Mouse (Mus musculus) neural tube, embryonic 10.5 days (tissue): Measurements from ENCODE around the gene Adamtsl1.

Experiments used
- DNase-seq: peaks from one replicate; pipeline ENCODE4 v3.0.0-alpha.2; 2017; ENCODE audit warnings: low spot score; ENCODE audit errors: extremely low spot score

The Adamtsl1 gene

DNA sequence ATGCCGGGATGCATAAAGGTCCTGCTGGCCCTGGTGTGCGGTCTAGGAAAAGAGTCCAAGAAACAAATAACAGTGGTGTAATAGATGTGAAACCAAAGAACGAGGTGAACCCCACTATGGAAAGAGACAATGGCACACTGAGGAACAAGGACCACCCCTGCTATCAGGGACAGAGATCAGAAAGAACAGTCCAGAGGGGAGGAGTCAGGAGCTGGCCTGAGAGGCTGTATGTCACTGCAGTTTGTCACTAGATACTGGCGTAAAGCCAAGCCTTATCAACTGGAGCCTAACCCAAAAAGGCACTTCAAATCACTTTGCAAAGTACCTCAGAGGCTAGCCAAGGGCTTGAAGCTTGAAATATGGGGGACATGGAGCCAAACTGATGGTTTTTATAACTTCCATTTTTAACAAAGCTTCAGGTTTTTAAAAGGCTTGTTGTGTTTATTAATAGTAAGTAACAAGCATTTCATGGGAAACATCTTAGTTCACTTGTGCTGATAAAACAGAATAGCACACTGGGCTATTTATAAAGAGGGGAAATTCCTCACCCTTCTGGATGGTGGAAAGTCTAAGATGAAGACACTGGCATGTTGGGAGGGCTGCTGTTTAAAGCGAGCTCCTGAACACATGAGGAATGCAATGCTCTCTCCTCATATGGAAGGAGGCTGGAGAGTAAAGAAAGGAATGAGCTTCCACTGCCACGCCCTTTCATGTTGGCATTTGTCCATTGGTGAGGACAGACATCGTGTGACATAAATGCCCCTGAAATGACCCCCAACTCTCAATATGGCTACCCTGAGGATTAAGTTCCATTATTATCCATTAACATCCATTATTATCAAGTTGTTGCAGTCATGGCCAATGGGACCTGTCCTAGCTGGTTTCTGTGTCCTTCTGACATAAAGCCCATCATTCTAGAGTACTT lies 797.1 kb downstream of the Adamtsl1 start:
- DNase-seq = no peak

DNA sequence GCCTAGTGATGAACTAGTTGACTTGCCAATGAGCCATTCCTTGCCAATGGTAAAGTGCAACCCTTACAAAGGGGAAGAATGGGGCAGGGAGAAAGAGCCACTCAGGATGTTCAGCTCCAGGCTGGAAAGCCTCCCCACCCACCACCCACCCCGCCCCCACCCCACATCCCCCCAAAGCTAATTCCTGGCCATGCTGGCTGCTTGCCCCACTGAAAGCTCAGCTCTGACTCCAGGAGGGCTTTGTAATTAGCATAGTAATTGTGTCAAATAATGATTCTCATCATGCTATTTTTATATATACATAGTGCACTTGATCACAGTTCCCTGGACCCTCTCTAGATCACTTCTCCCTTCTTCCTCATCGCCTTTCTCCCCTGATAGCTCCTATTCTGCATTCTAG lies 798.4 kb downstream of the Adamtsl1 start:
- no peak for DNase-seq

DNA sequence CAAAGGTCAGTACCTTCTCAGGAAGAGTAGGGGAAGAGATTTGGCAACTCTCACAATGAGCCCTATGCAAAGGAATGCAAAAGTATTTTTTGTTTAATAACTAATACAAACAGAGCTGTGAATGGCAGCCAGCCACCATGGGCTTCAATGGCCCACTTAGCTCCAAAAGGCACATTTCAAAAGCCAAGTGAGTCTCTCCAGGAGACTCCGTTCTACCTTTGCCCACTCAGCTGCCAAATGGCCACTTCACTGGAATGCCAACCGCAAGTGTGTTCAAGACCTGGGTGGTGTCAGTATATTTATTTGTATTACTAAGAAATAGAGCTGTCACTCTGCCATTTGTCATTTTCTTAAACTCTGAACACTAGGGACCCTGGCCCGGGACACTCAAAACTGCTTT lies 800.5 kb downstream of the Adamtsl1 start:
- no peak for DNase-seq

DNA sequence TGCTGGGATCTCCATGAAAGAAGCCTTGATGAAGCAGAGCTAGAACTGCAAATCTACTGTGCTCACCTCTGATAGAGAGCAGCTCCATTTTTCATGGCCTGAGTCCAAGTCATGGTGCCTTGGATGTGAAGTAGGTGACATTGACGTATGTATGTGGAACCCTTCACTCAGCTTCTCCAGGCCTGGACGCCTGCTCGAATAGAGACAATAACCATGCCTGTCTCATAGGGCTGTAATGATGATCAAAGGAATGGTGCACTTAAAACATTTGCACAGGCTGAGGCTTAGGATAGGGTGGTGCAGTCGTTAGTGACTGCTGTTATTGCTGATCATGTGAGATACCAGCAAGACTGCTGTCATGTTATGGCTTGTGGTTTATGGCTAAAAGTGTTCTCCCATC lies 801.1 kb downstream of the Adamtsl1 start:
- DNase-seq = no peak

DNA sequence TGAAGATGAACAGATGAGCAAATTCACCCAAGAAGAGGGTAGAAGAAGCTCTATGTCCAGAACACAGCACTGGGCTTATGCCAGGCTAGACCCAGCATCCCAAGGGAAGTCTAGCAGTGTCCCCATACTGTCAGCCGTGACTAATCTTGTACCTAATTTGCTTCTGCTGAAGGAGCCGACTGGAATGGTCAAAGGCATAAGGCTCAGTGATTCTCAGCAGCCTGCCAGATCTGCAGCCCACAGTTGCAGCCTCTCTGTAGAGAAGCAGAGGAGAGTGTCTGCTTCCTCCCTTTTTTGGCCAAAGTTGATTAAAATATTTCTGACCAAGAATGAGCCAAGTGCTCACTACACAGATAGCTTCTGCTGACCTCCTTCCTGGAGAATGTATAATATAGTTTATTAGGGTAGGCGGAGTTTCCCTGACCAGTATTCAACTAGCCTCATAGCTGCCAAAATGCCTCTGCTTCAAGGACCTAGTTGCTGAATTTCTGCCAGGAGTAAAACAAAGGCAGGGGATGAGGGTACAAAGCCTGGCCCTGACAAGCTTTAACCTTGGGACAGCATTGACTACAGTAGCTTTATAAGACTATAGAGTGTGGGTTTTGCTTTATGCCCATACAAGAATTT lies 804.1 kb downstream of the Adamtsl1 start:
- no peak for DNase-seq

DNA sequence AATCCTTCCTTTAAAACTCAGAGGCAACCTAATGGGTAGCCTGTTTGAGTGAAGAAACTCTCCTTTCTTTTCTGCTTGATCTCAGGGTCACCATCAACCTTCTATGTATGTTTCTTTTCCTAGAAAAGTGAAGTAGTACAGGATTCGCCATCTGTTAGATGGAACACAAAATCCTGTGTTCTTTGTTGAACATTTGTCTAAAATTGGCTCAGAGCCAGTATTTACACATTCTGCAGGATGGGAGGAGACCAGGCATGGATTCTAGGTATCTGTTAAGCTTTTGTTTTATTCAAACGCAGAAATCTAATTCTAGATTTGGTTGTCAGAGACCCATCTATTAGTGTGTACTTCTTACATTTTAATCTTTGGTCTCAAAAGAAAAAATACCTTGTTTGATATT lies 811.4 kb downstream of the Adamtsl1 start:
- DNase-seq = no peak

DNA sequence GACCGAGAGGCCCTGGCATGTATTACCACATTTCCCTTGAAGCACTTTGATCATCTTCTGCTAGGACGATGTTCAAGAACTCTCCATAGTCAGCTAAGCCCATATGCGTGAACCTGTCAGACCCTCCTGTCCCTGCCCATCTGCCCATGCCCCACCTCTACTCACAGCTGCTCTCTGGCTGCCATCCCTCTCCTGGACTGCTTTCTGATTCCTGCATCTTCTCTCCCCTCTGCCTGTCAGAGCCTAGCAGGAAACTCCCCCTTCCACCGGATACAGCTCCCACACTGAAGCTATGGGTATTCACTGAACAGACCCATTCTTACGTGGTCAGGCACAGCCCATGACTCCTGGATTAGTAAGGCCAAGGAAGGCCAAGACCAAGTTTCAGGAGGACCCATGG lies 812.0 kb downstream of the Adamtsl1 start:
- DNase-seq = no peak

DNA sequence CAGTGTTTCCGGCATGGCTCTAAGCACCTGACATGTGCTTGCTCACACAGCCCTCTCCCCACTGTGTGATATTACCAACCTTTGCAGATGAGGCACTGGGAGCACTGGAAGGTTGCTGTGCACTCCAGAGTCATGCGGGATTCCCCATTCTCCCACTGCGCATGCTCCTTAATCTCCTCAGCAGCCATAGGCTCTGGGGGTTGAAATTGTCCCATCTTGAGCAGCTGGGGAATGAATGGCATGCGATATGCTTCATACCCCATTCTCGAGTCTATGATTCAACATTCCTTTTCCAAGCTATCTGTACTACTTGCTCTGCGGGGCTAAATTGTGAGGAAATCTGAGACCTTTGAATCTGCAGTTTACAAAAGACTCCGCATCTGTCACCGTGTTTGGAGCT lies 812.7 kb downstream of the Adamtsl1 start:
- no peak for DNase-seq

DNA sequence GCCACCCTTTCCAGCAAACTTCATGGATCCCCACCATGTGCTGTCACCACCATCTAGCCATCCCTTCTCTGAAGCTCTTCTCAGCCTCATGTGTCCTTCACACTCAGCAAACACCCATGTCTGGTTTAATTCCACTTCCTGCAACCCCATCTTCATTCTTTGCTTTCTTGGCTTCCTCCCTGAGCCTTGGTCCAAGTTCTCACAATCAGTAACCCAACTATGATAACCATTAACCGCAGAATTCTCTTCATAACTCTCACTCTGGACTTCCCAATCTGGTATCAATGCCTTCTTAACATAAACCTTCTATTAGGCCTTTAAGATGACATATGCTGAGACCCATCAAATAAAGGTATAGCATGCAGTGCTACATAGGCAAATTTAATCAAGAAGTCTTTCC lies 815.5 kb downstream of the Adamtsl1 start:
- no peak for DNase-seq

DNA sequence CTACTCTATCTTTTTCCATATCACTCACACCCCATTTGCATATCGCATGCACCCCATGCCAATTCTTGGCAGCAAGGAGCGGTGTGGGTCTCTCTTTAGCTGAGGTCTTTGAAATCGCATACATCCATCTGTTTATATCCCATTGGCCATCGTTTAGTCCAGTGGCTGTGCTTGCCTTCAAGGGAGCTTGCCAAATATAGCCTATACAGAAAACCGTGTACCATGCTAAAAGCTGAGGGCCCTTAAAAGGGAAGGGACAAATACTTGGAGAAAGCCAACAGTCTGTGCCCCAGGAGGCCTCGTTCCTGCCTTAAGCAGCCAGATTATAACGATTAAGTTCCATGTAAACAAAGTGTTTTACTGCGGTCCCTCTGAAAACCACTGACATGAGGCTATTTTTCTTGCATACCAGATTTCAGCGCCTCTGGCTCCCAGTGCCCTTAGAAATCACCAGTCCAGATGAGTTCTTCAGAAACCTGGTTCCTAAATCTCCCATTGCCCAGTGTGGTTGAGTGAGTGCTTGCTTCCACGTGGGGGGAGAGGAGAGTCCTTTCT lies 822.0 kb downstream of the Adamtsl1 start:
- DNase-seq = no peak

DNA sequence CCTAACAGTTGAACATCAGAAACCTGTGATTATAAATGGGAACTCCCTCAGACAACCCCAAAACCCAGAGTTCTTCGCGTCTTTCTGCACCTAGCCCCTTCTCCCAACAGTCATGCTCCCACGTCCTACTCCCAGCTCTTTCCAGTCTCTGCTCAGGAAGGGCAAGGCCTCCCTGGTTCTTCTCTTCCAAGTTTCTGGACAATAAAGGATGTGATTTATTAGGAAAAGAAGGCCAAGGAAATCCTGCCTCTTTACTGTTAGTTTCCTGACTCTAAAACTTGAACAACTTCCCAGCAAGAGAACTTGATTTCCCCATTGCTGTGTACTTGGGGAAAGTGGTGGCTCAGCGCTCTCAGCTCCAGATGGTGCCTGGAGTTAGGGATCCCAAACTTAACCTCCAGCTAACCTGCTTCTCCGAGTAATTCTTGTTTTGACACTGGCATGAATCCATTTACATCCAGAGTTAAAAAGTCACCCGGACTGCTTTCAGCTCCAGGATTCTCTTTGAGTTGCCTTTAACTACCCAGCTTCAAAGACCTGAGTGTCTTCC lies 823.3 kb downstream of the Adamtsl1 start:
- DNase-seq = no peak

DNA sequence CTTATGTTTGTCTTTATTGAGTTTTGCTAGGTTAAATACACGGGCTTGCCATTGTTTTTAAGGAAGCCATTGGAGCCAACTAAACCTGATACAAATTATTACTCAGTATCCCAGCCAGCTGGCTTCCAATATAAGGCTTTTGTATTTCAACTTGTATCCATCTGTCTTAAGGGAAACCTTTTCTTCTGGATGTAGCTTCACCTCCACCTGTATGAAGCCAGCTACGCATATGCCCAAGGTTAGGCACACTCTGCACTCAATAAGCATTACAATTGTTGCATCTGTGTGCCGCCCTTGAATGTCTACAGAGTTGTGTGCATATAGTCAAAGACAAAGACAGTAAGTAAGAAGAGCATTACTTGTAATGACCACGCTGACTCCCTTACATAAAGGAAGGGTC lies 835.4 kb downstream of the Adamtsl1 start:
- no peak for DNase-seq

DNA sequence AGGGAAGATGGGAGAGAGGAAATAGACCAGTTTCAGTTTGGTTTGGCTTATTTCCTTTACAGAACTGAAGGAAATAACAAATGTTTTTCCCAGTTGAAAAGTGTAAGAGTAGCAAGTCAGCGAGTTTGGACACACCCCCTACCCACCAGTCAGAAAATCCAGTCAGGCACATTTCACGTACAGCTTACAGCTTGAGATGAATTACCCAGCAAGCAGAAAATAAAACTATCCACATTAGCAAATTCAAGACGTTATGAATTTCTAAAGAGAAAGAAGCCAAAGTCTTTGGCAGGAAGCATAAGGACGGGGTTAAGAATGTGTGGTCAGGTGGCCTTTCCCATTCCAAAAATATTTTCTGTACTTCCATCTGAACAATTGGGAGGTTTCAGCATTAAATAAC lies 838.1 kb downstream of the Adamtsl1 start:
- no peak for DNase-seq

DNA sequence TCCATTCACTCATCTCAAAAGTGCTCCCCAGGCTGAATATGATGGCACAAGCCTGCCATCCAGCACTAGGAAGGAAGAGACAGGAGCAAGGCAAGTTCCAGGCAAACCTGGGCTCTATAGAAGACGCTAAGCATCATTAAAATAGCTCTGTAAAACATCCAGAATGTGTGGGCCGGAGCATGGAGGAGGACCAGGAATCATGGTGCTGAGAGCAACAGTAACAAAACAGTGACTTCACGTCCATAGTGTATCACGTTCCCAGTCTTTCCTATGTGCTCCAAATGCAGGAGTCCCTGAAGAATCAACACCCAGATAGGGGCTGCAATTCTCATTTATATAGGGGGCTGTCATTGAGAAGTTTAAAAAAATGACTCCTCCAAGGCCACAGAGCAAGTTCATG lies 839.6 kb downstream of the Adamtsl1 start:
- no peak for DNase-seq

DNA sequence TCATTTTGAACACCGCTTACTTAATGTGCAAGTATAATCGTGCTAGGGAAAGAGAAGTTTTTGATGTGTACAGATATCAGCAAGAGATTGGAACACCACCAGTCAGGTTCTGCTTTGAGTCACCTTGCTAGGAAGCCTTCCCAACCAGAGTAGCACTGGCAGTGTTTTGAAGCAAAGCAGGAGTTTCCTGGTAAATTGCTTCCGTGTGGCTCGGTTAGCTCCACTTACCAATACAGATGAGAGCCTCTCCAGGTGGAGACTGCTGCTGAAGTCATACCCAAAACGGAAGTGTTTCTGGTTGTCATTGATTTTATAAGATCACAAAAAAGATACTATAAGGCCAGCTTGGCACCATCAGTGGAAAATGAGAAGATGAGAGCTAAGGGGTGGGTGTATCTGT lies 845.4 kb downstream of the Adamtsl1 start:
- no peak for DNase-seq

DNA sequence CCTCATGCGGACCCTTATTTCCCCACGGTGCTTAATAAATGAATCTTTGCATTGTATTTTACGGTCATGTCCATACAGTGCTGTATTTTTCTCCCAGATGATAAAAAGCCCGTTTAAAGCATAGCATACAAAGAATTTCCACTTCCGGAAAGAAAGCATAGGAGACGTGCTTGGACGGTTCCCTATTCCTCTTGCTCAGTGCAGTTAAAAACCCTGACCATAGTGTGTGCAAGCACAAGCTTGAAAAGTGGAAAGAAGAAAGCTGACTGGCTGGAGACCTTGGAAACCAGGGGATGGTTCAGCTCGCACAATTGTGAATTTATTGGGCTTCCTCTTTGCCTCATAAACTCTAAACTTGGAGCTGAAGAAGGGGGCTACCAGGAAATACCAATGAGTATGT lies 855.1 kb downstream of the Adamtsl1 start:
- no peak for DNase-seq

DNA sequence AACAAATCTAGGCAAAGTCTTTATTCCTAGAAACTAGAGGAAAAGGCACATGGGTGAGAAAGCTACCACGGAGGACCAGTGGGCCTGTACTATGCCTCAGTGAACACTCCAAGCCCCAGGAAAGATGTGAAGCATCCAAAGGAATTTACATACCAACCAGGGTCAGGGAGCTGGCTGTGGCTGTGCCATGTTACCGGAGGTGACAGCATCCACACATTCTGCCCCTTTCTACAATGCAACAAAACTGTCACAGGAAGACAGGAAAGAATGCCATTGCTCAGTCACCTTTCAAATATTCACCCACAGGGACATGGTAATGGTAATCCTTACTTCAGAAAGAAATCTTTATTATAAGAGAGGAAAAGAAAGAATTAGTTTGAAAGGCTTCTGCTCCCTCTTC lies 859.2 kb downstream of the Adamtsl1 start:
- no peak for DNase-seq

DNA sequence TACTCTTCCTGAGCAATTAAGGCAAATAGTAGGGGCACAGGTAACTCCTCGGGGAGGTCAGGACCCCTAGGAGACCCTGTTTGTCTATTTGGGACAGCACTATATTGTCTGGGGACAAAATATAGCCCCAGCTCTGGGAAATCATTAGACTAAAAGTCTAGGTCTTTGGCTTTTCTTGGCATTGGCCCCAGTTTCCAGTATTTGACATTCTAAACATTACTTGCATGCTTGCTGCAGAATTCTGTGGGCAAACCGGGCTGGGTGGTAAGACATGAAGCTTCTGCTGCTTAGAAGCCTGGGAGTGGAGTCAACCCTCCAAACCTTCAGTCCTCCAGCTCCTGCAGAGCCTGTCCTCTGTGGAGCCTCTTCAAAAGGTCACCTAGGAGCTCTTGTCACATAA lies 869.2 kb downstream of the Adamtsl1 start:
- no peak for DNase-seq

DNA sequence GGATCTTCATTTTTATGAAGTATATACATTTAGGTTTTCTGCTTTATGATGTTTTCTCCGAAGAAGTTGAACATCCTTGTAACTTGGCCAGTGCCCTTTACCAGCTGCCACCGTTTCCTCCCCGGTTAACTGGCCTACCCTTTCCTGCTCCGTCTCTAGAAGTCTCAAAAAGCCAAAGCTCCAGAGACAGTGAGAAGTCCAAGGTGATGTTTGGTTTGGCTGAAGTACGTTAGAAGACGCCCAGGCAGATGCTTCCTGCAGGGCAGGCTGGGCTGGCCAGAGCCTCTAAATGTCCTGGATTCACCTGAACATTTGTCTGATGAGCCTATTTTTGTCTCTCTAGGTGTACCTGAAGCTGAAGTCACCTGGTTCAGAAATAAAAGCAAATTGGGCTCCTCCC lies 871.1 kb downstream of the Adamtsl1 start:
- no peak for DNase-seq

DNA sequence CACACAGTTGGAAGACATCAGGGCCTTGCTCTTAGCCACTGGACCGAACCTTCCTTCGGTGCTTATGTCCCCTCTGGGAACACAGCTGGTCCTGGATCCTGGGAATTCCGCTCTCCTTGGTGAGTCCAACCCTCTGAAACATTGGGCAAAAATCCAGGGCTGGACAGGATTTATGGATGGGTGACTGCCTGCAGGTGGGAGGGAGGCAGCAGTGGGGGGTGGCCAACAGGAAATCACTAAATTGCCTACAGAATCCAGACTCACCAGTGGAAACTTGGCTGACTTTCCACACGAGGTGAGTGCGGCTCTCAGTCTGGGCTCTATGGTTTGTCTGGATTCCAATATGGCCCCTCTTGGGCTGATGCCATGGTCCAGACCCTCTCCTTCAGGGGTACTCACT lies 874.5 kb downstream of the Adamtsl1 start:
- DNase-seq = no peak

DNA sequence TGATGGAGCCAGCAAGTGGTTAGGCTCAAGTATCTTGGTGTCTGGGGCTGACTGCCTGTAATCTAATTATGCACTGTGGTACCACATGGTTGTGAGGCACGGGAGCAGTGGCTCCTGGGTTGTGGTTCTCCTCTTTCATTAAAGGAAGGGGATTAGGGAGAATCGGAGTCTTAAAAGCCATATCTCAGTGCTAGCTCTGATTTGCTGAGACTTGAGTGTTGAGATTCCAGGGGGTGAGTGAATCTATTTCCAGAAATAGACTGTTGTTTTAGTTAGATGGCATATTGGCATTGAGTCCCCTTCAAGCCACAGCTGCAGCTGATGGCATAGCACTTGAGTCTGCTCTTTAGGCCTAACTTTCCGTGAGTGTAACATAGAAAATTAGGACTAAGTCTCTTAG lies 877.2 kb downstream of the Adamtsl1 start:
- DNase-seq = no peak

DNA sequence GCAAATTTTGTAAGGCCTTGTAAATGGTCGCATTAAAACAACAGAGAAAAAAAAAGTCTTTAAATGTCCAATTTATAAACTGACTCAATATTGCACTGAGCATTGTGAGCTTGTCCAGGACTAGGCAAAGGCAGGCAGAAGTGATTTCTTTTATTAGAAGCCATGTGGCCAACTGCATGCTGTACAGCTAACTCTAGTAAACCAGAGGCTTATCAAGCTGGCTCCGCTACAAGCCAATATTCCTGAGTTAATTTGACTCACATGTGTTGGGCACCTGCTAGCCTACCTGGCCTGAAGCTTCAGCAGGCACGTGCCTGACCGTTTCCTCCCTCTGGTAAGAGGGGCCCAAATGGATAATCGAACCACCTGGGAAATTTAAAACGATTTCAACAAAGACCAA lies 881.7 kb downstream of the Adamtsl1 start:
- DNase-seq = no peak
